Mouse (Mus musculus) kidney, postnatal 10 days (tissue): ENCODE results near the gene Thra.

Source experiments
- DNase-seq: peaks from one replicate; pipeline ENCODE4 v3.0.0; 2021; ENCODE audit warnings: mixed read lengths

The Thra gene

GRCm38 (mm10) chr11:98804605-98805004, 64.2 kb downstream of the Thra start, which contains the start of gene Casc3:
Gene Casc3 (plus strand): TSS chr11:98804905.
- DNase-seq = no peak

DNA sequence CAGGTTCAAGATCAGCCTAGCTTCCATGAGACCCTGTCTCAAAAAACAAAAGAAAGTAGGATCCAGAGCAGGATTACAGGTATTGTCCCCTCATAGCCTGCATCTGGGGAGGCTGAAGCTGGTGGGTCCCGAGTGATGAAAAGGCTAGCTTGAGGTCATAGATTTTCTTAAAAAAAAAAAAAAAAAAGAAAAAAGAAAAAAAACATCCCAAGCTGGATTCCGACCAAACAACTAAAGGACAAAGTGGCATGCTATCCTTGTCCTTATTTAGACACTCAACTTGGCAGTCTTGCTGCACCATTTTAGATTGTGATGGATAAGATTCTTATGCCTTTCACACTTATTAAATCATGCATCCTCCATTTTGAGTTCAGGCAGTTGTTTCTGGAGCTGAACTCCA, 68.0 kb downstream of the Thra start:
- no peak for DNase-seq

DNA sequence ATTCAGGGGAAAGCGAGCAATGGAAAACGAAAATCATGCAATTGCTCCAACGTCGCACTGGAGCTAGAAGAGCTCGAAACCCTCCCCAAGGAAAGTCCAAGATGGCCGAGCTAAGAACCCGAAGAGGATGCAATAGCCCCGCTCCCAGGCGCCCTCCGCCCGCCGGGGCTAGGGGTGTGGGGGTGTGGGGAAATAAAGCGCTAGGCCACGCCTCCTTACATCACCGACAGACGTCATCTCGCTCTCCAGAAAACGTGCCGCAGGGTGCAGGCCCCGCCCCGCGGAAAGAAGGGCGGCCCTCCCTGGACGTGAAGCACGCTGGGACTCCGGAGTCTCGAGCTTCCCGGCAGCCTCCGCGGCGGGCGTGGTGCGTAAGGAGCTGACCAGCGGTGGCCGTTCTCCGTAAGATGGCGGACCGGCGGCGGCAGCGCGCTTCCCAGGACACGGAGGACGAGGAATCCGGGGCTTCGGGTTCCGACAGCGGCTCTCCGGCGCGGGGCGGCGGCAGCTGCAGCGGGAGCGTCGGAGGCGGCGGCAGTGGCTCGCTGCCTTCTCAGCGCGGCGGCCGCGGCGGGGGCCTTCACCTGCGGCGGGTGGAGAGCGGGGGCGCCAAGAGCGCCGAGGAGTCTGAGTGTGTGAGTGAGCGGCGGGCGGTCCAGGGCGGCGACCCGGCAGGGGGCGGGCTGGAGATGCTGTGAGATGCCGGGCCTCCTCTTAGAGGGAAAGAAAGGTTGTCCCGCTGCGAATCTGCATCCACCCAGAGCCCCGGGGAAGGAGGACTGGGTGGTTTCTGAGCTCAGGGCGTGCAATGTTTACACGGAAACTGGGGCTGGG, 69.2 kb downstream of the Thra start:
- DNase-seq = peak; percentile 99

GRCm38 (mm10) chr11:98810686-98811085, 70.2 kb downstream of the Thra start:
- DNase-seq = no peak

GRCm38 (mm10) chr11:98816706-98817239, 76.3 kb downstream of the Thra start:
- DNase-seq = no peak
